8 mouse cellular contexts compared by ENCODE assay signal in the genomic region with DNA sequence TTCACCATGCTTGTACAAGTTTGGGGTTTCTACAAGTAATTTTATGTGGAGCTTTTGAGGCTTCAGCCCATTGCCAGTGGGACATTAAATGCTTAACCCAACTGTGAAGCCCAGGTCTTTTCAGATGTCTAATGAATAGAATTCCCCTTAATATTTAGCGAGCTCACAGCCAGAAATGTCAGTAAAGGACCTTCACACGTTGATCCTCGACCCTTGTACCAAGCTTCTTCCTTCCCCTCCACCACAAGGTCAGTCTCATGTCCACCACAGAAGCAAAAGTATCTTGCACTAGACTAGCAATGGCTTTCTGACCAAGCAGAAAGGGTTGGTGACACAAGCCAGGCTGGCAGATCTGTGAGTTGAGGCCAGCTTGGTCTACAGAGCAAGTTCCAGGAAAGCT. TPM values are rescaled to one million over a fixed set of nuclear protein-coding genes. Genes with fewer than 3 reads are reported as not detected.
A peak's percentile ranks its signal among the peaks of the same experiment; 100 is the strongest.
DNase-seq lines count a peak whose midpoint lies in the region; ATAC-seq and TF ChIP-seq lines count a peak whose summit lies in the region.
"Had no signal": no experiment of that assay in that cellular context is flagged by ENCODE, and none has a peak within 500 bp of the region (broad histone marks: within the 10 kb centered on the region; RNA-seq: fewer than 3 reads in every experiment).

No protein-coding gene starts in this region.

- H3K9me3 ChIP-seq in intestine, embryonic 15.5 days = no peaks in the 10 kb centered on the region
- H3K9me3 ChIP-seq in intestine, embryonic 16.5 days (ENCODE audit: control insufficient read depth, low read length) = no peaks in the 10 kb centered on the region
- no peaks in the 10 kb centered on the region for H3K9me3 ChIP-seq in G1E (replicated peaks)
- H3K9me3 ChIP-seq in forebrain, embryonic 13.5 days (replicated peaks) = no peaks in the 10 kb centered on the region
- H3K9me3 ChIP-seq in liver, embryonic 16.5 days (replicated peaks; ENCODE audit: control insufficient read depth, low read length) = no peaks in the 10 kb centered on the region

- 53% methylated on average over 3 of the region's 3 CpGs for WGBS in intestine, embryonic 15.5 days
- WGBS in intestine, embryonic 16.5 days = 57% methylated on average over 3 of the region's 3 CpGs
- 46% methylated on average over 3 of the region's 3 CpGs for WGBS in forebrain, embryonic 13.5 days
- 23% methylated on average over 3 of the region's 3 CpGs for WGBS in liver, embryonic 16.5 days (ENCODE audit: insufficient replicate concordance)

- peaks cover 9% of the 10 kb centered on the region; the same call in 1 of the 2 replicates for H3K4me1 ChIP-seq in intestine, embryonic 15.5 days (replicated peaks)
- 0 out of 2 replicates have a peak, but pooled peaks cover 2% of the 10 kb centered on the region for H3K4me1 ChIP-seq in intestine, embryonic 16.5 days (ENCODE audit: control insufficient read depth, insufficient read depth, low read length)
- peaks cover 58% of the 10 kb centered on the region for H3K4me1 ChIP-seq in G1E (ENCODE audit: insufficient read depth, low read depth, low read length)
- peaks cover 26% of the 10 kb centered on the region for H3K4me1 ChIP-seq in forebrain, embryonic 13.5 days
- H3K4me1 ChIP-seq in liver, embryonic 16.5 days (ENCODE audit: control insufficient read depth, low read depth, low read length) = peaks cover 34% of the 10 kb centered on the region

- H3K36me3 ChIP-seq in intestine, embryonic 15.5 days = no peaks in the 10 kb centered on the region
- H3K36me3 ChIP-seq in intestine, embryonic 16.5 days (ENCODE audit: control insufficient read depth, insufficient read depth, low read length) = no peaks in the 10 kb centered on the region
- H3K36me3 ChIP-seq in G1E (replicated peaks) = peaks cover 4% of the 10 kb centered on the region
- H3K36me3 ChIP-seq in forebrain, embryonic 13.5 days (ENCODE audit: poor library complexity, severe bottlenecking) = no peaks in the 10 kb centered on the region
- no peaks in the 10 kb centered on the region for H3K36me3 ChIP-seq in liver, embryonic 16.5 days (ENCODE audit: control insufficient read depth, insufficient read depth)

- H3K27me3 ChIP-seq in intestine, embryonic 15.5 days (replicated peaks) = no peaks in the 10 kb centered on the region
- no peaks in the 10 kb centered on the region for H3K27me3 ChIP-seq in intestine, embryonic 16.5 days (replicated peaks; ENCODE audit: control insufficient read depth, insufficient read depth, low read length)
- 0 out of 2 replicates have a peak, but pooled peaks cover 3% of the 10 kb centered on the region for H3K27me3 ChIP-seq in G1E (ENCODE audit: insufficient read depth, low read length)
- peaks cover 7% of the 10 kb centered on the region; the same call in 1 of the 2 replicates for H3K27me3 ChIP-seq in forebrain, embryonic 13.5 days
- no peaks in the 10 kb centered on the region for H3K27me3 ChIP-seq in liver, embryonic 16.5 days (ENCODE audit: control insufficient read depth, insufficient read depth, low read depth, low read length)

- H3K9ac ChIP-seq in intestine, embryonic 15.5 days = no peak overlapping the region
- H3K9ac ChIP-seq in intestine, embryonic 16.5 days (ENCODE audit: low read depth, low read length) = no peak overlapping the region
- H3K9ac ChIP-seq in forebrain, embryonic 13.5 days = no peak overlapping the region
- H3K9ac ChIP-seq in liver, embryonic 16.5 days (ENCODE audit: low read depth, low read length) = peak overlapping the region; percentile 13; the same call in 1 of the 2 replicates

- no peak for DNase-seq in G1E (ENCODE audit: low spot score)
- DNase-seq in urinary bladder, postnatal 10 days (ENCODE audit: low spot score) = no peak
- DNase-seq in thymus, postnatal 0 days (ENCODE audit: low spot score) = no peak
- DNase-seq: heart, postnatal 36 days had no signal

- H3K27ac ChIP-seq in intestine, embryonic 15.5 days = no peak overlapping the region
- no peak overlapping the region for H3K27ac ChIP-seq in intestine, embryonic 16.5 days (ENCODE audit: low read length)
- H3K27ac ChIP-seq in forebrain, embryonic 13.5 days = no peak overlapping the region
- peak overlapping the region; percentile 42 for H3K27ac ChIP-seq in liver, embryonic 16.5 days (ENCODE audit: low read length)

- H3K4me2 ChIP-seq in intestine, embryonic 15.5 days (replicated peaks) = 0 out of 2 replicates have a peak overlapping the region, but pooled peaks have one; percentile 89
- no peak overlapping the region for H3K4me2 ChIP-seq in intestine, embryonic 16.5 days (ENCODE audit: low read depth, low read length)
- peak overlapping the region; percentile 62 for H3K4me2 ChIP-seq in forebrain, embryonic 13.5 days
- peak overlapping the region; percentile 97 for H3K4me2 ChIP-seq in liver, embryonic 16.5 days (ENCODE audit: low read depth, low read length)

- ATAC-seq in intestine, embryonic 15.5 days = no peak
- ATAC-seq in intestine, embryonic 16.5 days = no peak
- no peak for ATAC-seq in G1E (ENCODE audit: extremely low read depth, insufficient number of reproducible peaks, low FRiP score, poor library complexity, severe bottlenecking)
- ATAC-seq in forebrain, embryonic 13.5 days = no peak
- no peak for ATAC-seq in liver, embryonic 16.5 days (ENCODE audit: low read depth)

- no peak for TF ChIP-seq CTCF in G1E (IDR thresholded peaks at IDR 0.05; ENCODE audit: low read depth, low read length)

- no peak overlapping the region for H3K4me3 ChIP-seq in intestine, embryonic 15.5 days (replicated peaks)
- no peak overlapping the region for H3K4me3 ChIP-seq in intestine, embryonic 16.5 days (ENCODE audit: low read length)
- H3K4me3 ChIP-seq in G1E (ENCODE audit: low read depth, low read length) = peak overlapping the region; percentile 34; the same call in 1 of the 2 replicates
- H3K4me3 ChIP-seq in forebrain, embryonic 13.5 days = no peak overlapping the region
- H3K4me3 ChIP-seq in liver, embryonic 16.5 days (ENCODE audit: low read depth, low read length) = peak overlapping the region; percentile 87

RNA-seq across cellular contexts. Expression of a gene that starts 0.8 kb away (rescaled TPM):
- polyA plus RNA-seq in intestine, embryonic 15.5 days (2015; fragmentation: Nextera tagmentation; extraction: Ambion mirVana) = 1.1 and 1.4 TPM in 2 replicates
- 0.72 and 0.73 TPM in 2 replicates for polyA plus RNA-seq in intestine, embryonic 16.5 days (2015; fragmentation: Nextera tagmentation; extraction: Ambion mirVana)
- total RNA-seq in G1E (2014; fragmentation: Nextera tagmentation) = 15.6 and 16.8 TPM in 2 replicates
- 4.0 and 4.1 TPM in 2 replicates for total RNA-seq in G1E (2017)
- 0.78 and 0.98 TPM in 2 replicates for polyA plus RNA-seq in G1E (2012)
- 4.1 and 4.6 TPM in 2 replicates for polyA plus RNA-seq in forebrain, embryonic 13.5 days (2015; fragmentation: Nextera tagmentation; extraction: Ambion mirVana)
- polyA plus RNA-seq in liver, embryonic 16.5 days (2015; fragmentation: Nextera tagmentation; extraction: Ambion mirVana) = 1.7 and 1.8 TPM in 2 replicates
- 1.2 and 1.6 TPM in 2 replicates for polyA plus RNA-seq in thymus, postnatal 0 days (2015; fragmentation: Nextera tagmentation; extraction: Ambion mirVana)

Comparison
In these comparisons a context has a peak if more than half of its experiments do, and no peak if none do; other contexts are left out.
1. H3K4me3 ChIP-seq: peak in G1E (single experiment) and liver, embryonic 16.5 days (single experiment); none in intestine, embryonic 15.5 days (single experiment), intestine, embryonic 16.5 days (single experiment) and forebrain, embryonic 13.5 days (single experiment).